Mouse (Mus musculus) cerebellum, adult 8-10 months (tissue): ENCODE data around the gene Wnt9a.
"Not testable (repeated sequence)": the region's sequence is repeated elsewhere in the genome, so short reads cannot be mapped to it uniquely, and the experiment has no call there.

Experiments used
- DNase-seq: peaks from one replicate; pipeline ENCODE4 v3.0.0; 2022

Wnt9a gene

GRCm38 (mm10) chr11:59337955-59338735, 31.4 kb downstream of the Wnt9a start:
- DNase-seq: no peak

- DNase-seq: no peak
Measured at GRCm38 (mm10) chr11:59338736-59339120, 32.0 kb downstream of the Wnt9a start.

GRCm38 (mm10) chr11:59342956-59343355, 36.2 kb downstream of the Wnt9a start:
- no peak for DNase-seq

- DNase-seq: no peak
Measured at GRCm38 (mm10) chr11:59346166-59346910, 39.6 kb downstream of the Wnt9a start.

GRCm38 (mm10) chr11:59350326-59350725, 43.6 kb downstream of the Wnt9a start:
- DNase-seq: no peak

- DNase-seq: no peak
Measured at GRCm38 (mm10) chr11:59354793-59355192, 48.1 kb downstream of the Wnt9a start.

- no peak for DNase-seq
Measured at GRCm38 (mm10) chr11:59356874-59357289, 50.2 kb downstream of the Wnt9a start.

GRCm38 (mm10) chr11:59361291-59361690, 54.6 kb downstream of the Wnt9a start:
- no peak for DNase-seq

GRCm38 (mm10) chr11:59364007-59364406, 57.3 kb downstream of the Wnt9a start:
- DNase-seq: no peak

- DNase-seq: no peak
Measured at GRCm38 (mm10) chr11:59364417-59364816, 57.7 kb downstream of the Wnt9a start.

- no peak for DNase-seq
Measured at GRCm38 (mm10) chr11:59366031-59366430, 59.3 kb downstream of the Wnt9a start.

- DNase-seq: no peak
Measured at GRCm38 (mm10) chr11:59366633-59367032, 59.9 kb downstream of the Wnt9a start.

- DNase-seq: not testable (repeated sequence)
Measured at GRCm38 (mm10) chr11:59367955-59368354, 61.2 kb downstream of the Wnt9a start.

GRCm38 (mm10) chr11:59369848-59370247, 63.1 kb downstream of the Wnt9a start:
- DNase-seq: no peak

- DNase-seq: no peak
Measured at GRCm38 (mm10) chr11:59375475-59375874, 68.7 kb downstream of the Wnt9a start, which contains the start of gene Prss38. TSS of gene Prss38 (minus strand) at chr11:59375657.

- no peak for DNase-seq
Measured at GRCm38 (mm10) chr11:59377999-59378398, 71.3 kb downstream of the Wnt9a start.

GRCm38 (mm10) chr11:59379547-59379946, 72.8 kb downstream of the Wnt9a start:
- no peak for DNase-seq
